In the genomic region with DNA sequence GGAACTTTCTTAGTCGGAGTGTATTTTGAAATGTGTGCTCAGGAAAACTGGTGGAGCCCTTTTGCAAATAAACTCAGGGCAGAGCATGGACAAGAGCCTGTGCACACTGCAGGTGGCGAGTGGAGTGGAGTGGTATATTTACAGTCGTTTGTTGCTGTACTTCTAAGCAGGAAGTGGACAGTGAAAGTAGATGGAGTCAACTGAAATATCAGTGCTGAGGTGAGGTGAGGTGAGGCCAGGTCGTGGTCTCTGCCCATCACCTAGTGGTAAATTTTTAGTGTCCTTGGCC, we compare ENCODE assay signal across 7 mouse cellular contexts. TPM values are rescaled to one million over a fixed set of nuclear protein-coding genes. Genes with fewer than 3 reads are reported as not detected.
A peak's percentile ranks its signal among the peaks of the same experiment; 100 is the strongest.
DNase-seq lines count a peak whose midpoint lies in the region; ATAC-seq and TF ChIP-seq lines count a peak whose summit lies in the region.

No protein-coding gene starts in this region.

- no peak for DNase-seq in testis, postnatal 14 days (ENCODE audit: low spot score)
- no peak for DNase-seq in layer of hippocampus, adult 9-10 months (ENCODE audit: low spot score)
- no peak for DNase-seq in layer of hippocampus, adult 18-20 months (ENCODE audit: low spot score in 2 of 2)

- no peak for TF ChIP-seq CTCF in testis, adult 2 months (IDR thresholded peaks at IDR 0.05; ENCODE audit: control insufficient read depth, insufficient read depth, insufficient replicate concordance, low read depth, low read length)

- H3K36me3 ChIP-seq in testis, adult 2 months (ENCODE audit: control insufficient read depth, insufficient read depth, low read length): no peaks in the 10 kb centered on the region
- no peaks in the 10 kb centered on the region for H3K36me3 ChIP-seq in forebrain, embryonic 13.5 days (ENCODE audit: poor library complexity, severe bottlenecking)
- H3K36me3 ChIP-seq in liver, embryonic 15.5 days (replicated peaks): peaks cover 20% of the 10 kb centered on the region; the same call in 1 of the 2 replicates

- peak overlapping the region; percentile 87 for H3K9ac ChIP-seq in forebrain, embryonic 13.5 days
- H3K9ac ChIP-seq in liver, embryonic 15.5 days: peak overlapping the region; percentile 92; the same call in 1 of the 2 replicates

- no peaks in the 10 kb centered on the region for H3K9me3 ChIP-seq in forebrain, embryonic 13.5 days (replicated peaks)
- H3K9me3 ChIP-seq in liver, embryonic 15.5 days (replicated peaks): no peaks in the 10 kb centered on the region

- peak overlapping the region; percentile 33 for H3K4me3 ChIP-seq in testis, adult 2 months (ENCODE audit: control insufficient read depth, low read depth, low read length)
- H3K4me3 ChIP-seq in forebrain, embryonic 13.5 days: peak overlapping the region; percentile 75
- peak overlapping the region; percentile 90 for H3K4me3 ChIP-seq in liver, embryonic 15.5 days (replicated peaks)

- ATAC-seq in forebrain, embryonic 13.5 days: no peak
- ATAC-seq in liver, embryonic 15.5 days (ENCODE audit: insufficient read depth): no peak
- ATAC-seq in frontal cortex, adult (ENCODE audit: low TSS enrichment): no peak

- H3K27me3 ChIP-seq in testis, adult 2 months (ENCODE audit: control insufficient read depth, insufficient read depth, low read length): no peaks in the 10 kb centered on the region
- no peaks in the 10 kb centered on the region for H3K27me3 ChIP-seq in forebrain, embryonic 13.5 days
- H3K27me3 ChIP-seq in liver, embryonic 15.5 days: no peaks in the 10 kb centered on the region

- H3K27ac ChIP-seq in testis, adult 2 months (ENCODE audit: control insufficient read depth, insufficient read depth, low read depth, low read length): no peak overlapping the region
- H3K27ac ChIP-seq in forebrain, embryonic 13.5 days: no peak overlapping the region
- H3K27ac ChIP-seq in liver, embryonic 15.5 days (replicated peaks): peak overlapping the region; percentile 88; the same call in 1 of the 2 replicates

- WGBS in forebrain, embryonic 13.5 days: 19% methylated on average over 4 of the region's 4 CpGs
- WGBS in liver, embryonic 15.5 days (ENCODE audit: insufficient replicate concordance): 16% methylated on average over 4 of the region's 4 CpGs

- no peak for TF ChIP-seq POLR2A in testis, adult 2 months (IDR thresholded peaks at IDR 0.05; ENCODE audit: control insufficient read depth, low read depth, low read length)

- H3K4me1 ChIP-seq in testis, adult 2 months (ENCODE audit: control insufficient read depth, insufficient read depth, low read length): peaks cover 12% of the 10 kb centered on the region
- H3K4me1 ChIP-seq in forebrain, embryonic 13.5 days: peaks cover 75% of the 10 kb centered on the region
- peaks cover 60% of the 10 kb centered on the region for H3K4me1 ChIP-seq in liver, embryonic 15.5 days (replicated peaks)

- peak overlapping the region; percentile 89 for H3K4me2 ChIP-seq in forebrain, embryonic 13.5 days
- H3K4me2 ChIP-seq in liver, embryonic 15.5 days: peak overlapping the region; percentile 90

RNA-seq across cellular contexts. Expression of gene Ctnnb1, which starts 6.6 kb away (rescaled TPM):
- polyA plus RNA-seq in testis, adult 2 months (2012; rRNA removed): 29.8 and 41.4 TPM in 2 replicates
- 645 and 673 TPM in 2 replicates for polyA plus RNA-seq in forebrain, embryonic 13.5 days (2015; fragmentation: Nextera tagmentation; extraction: Ambion mirVana)
- polyA plus RNA-seq in liver, embryonic 15.5 days (2015; fragmentation: Nextera tagmentation; extraction: Ambion mirVana): 90.5 and 100 TPM in 2 replicates
- total RNA-seq in layer of hippocampus, adult 18-20 months (2021): 100 to 1,000 TPM; 485 to 511 TPM

Comparison
In these comparisons a context has a peak if more than half of its experiments do, and no peak if none do; other contexts are left out.
1. H3K4me3 ChIP-seq: peak in every context shown above with its lines; median percentile 90 in liver, embryonic 15.5 days; 75 in forebrain, embryonic 13.5 days; 33 in testis, adult 2 months.